Mouse (Mus musculus) layer of hippocampus, adult 9-10 months (tissue): ENCODE results near the gene Dynlt1b.
"Not testable (repeated sequence)": the region's sequence is repeated elsewhere in the genome, so short reads cannot be mapped to it uniquely, and the experiment has no call there.

Experiments
- DNase-seq: peaks from one replicate; pipeline ENCODE4 v3.0.0; 2022; ENCODE audit warnings: low spot score

Gene Dynlt1b

DNA sequence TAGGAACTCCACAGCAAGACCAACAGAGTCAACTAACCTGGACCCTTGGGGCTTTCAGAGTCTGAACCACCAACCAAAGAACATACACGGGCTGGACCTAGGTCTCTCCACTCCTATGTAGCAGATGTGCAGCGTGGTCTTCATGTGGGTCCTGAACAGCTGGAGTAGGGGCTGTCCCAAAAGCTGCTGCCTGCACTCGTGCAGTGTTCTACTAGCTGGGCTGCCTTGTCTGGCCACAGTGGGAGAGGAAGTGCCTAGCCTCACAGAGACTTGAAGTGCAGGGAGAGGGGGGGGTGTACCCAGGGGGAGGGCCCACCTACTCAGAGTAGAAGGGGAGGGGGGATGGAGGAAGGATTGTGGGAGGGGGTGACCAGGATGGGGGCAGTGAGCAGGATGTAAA lies 7.1 kb upstream of the Dynlt1b start:
- DNase-seq, result not testable (repeated sequence)

GRCm38 (mm10) chr17:6424294-6424980 lies 5.5 kb upstream of the Dynlt1b start:
- DNase-seq, result not testable (repeated sequence)

GRCm38 (mm10) chr17:6425325-6425724 lies 4.6 kb upstream of the Dynlt1b start:
- not testable (repeated sequence) for DNase-seq

DNA sequence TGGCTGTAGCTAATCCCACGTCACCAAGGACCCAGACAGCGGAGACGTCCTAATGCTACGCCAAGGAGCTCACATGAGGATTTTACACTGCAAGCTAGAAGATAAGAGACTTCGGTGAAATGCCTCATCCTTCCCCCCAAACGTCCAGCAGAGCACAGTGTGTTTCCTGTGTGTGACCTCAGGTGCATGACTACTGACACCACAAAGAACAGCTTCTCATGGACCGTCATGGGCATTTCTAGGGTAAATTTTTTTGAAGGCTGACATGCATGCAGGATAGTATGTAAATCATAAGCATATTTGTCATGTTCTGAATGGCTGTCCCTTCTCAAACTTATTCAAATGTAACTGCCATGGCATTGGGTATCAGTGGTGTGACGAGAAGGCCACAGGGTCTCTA lies 3.0 kb upstream of the Dynlt1b start:
- not testable (repeated sequence) for DNase-seq

DNA sequence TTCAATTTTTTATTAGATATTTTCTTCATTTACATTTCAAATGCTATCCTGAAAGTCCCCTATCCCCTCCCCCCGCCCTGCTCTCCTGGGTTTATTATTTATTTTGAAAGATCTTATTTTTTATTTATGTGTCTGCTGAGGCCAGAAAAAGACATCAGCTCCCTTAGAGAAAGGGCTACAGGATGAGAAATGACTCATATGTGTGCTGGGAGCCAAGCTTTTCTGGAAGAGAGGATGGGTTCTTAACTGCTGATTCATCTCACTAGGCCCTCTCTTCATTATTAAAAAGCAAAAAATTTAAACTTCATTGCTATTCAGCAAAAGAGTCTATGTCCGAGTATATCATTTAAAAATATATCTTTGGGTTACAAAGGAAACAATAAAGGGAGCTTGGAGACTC lies 986 bp upstream of the Dynlt1b start:
- not testable (repeated sequence) for DNase-seq

DNA sequence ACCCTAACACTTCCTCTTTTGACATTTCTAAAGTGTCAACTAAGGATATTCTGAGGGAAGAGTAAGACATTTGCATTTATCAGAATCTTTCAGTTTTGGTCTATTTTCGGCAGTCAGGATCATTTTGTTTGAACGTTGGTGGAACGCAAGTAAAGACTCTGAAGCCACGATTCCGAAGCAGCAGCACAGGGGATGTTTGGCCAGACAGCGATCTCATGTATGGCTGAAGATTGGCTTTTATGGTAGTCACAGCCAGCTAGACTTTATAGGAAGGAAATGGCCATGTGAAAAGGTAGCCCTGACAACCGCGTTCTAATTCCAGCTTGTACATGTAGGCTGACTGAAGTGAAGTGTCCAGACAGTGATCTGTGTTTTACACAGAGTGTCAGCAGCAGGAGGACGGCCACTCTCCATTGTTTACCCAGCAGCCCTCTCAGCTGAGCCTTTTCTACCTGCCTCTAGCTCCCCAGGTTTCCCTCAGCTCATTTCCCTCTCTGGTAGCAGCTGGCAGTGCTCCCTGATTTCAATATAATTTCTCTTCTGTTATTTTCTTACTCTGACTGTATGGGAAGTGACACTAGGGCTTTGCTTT lies 594 bp downstream of the Dynlt1b start:
- DNase-seq, result not testable (repeated sequence)

GRCm38 (mm10) chr17:6432456-6432855 lies 2.5 kb downstream of the Dynlt1b start:
- not testable (repeated sequence) for DNase-seq

DNA sequence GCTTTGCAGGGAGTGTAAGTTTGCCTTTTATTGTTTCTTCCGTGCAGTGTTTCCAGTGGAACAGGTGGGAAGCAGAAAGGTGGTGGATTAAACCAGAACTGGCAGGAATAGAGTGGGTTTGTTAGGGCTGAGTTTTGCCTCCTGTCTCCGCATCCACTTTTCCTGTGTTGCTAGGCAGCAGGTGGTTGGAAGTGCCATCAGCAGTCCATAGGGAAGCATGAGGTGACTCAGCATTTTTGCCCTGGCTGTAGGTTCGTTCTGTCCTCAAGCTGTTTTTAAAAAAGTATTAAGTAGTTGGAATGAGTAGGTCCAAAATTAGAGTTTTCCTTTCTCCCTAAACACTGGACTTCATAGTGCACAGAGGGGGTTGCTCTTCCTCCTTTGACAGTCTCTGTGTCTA lies 3.8 kb downstream of the Dynlt1b start:
- DNase-seq, result not testable (repeated sequence)

DNA sequence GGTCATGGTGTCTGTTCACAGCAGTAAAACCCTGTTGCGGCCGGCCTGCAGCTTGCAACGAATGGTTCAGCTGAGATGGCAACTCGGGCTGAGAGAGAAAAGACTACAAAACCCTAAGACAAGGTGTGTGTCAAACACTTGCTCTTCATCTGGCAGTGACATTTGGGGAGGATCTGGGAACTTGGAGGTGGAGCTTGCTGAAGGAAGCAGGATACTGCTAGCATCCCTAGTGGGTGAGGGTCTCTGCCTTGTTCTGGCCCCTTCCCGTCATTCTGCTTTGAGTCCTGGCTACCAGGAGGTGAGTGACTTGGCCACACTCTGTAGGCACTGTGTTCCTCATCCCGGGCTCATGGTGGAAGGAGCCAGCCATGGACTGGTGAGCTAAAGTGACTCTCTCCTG lies 8.2 kb downstream of the Dynlt1b start:
- DNase-seq, result not testable (repeated sequence)

DNA sequence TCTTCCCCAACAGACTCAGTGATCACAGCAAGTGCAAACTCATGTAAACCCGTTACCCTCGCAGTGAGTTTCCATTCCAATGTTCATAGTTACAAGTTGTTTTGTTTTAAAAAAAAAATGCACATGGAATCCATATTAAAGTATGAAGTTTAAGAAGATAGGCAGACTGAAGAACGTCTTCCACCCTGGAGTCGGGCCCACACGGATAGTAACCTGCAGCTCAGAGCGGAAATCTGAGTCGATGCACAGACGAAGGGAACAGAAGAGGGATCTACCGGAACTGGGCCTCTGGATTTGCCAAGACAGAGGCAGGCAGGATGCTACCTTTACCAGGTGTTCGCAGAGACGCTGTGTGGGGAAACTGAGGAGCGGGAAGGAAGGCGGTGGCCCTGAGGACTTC lies 10.0 kb downstream of the Dynlt1b start:
- not testable (repeated sequence) for DNase-seq

GRCm38 (mm10) chr17:6440493-6441077 lies 10.7 kb downstream of the Dynlt1b start:
- not testable (repeated sequence) for DNase-seq

DNA sequence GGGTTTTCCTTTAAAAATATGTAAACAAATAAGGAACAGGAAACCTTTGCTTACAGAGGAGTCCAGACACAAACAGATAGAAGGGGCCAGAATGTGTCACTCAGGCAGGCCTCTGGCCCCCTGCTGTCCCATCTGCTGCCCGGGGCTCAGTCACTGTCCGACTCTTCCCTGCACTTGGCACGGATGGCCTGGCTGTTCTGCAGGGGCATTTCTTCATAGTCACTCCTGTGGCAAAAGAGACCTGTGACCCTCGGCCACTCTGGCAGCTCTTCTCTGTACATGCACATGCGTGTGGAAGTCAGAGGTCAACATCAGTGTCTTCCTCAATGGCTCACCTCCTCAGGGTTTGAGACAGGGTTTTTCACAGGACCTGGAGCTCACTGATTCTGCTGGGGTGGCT lies 11.3 kb downstream of the Dynlt1b start:
- DNase-seq, result not testable (repeated sequence)

GRCm38 (mm10) chr17:6442513-6442912 lies 12.6 kb downstream of the Dynlt1b start:
- DNase-seq, result not testable (repeated sequence)

GRCm38 (mm10) chr17:6445794-6446587 lies 16.1 kb downstream of the Dynlt1b start:
- not testable (repeated sequence) for DNase-seq

GRCm38 (mm10) chr17:6448293-6448692 lies 18.4 kb downstream of the Dynlt1b start:
- DNase-seq, result not testable (repeated sequence)

- not testable (repeated sequence) for DNase-seq
Measured at GRCm38 (mm10) chr17:6449166-6449565, 19.3 kb downstream of the Dynlt1b start.

DNA sequence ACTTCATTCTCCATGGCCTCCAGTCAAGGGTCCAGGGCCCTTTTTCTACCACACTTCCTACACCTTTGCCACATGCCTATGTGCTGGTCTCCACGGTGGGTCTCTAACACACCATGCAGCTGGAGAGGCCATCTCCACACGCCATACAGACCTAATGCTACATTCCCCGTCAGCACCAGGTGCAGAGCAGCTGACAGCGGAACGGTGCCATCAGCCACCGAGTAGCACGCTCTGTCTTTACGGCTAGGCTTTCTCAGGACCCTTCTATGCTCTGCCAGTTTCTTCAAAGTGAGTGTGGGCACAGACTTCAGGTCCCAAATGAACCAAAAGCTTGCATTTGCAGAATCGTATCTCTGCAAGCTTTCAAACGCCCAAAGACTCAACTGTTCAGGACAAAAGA lies 21.3 kb downstream of the Dynlt1b start:
- DNase-seq, result not testable (repeated sequence)

DNA sequence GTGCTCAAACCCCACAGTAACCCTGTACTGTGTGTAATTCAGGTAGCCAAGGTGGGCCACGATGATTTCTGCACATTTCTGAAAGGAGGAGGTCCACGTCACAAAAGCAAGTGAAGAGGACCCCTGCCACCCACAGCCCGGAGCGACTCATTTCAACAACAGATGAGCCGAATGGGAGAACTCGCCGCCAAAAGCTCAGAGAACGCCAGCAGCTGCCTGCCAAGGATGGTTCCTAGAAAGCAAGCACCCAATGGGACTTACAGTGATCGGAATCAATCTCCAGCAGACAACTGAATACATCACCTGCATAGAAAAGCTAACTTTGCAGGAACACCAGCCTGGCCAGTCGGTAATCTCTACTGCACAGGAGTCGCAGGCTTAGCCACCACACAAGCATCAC lies 22.8 kb downstream of the Dynlt1b start:
- DNase-seq, result peak; percentile 61

DNA sequence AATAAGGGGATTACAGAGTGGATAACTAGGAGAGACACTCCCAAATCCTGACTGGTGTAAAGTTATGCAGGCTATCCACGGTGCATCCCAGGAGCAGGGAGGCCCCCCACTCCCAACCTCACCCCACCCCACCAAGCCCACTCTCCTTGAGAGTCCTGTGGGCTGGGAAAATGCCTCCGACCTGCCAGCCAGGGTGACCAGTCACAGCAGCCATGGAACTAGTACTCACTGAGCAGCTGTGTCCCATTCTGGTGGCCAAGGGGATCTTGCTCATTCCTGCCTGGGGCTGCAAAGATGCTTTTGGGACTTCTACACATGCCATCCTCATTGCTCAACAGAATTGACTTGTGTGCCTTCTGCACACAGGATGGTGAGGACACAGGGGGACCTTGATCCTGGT lies 24.8 kb downstream of the Dynlt1b start:
- DNase-seq, result not testable (repeated sequence)

GRCm38 (mm10) chr17:6455883-6456282 lies 26.0 kb downstream of the Dynlt1b start:
- not testable (repeated sequence) for DNase-seq

- not testable (repeated sequence) for DNase-seq
Measured at GRCm38 (mm10) chr17:6456614-6457402, 26.9 kb downstream of the Dynlt1b start.
